Mouse (Mus musculus) ES-E14 (cell line): ENCODE measurements around the gene Surf6. TPM values are rescaled to one million over a fixed set of nuclear protein-coding genes. Genes with fewer than 3 reads are reported as not detected.
A peak's percentile ranks its signal among the peaks of the same experiment; 100 is the strongest.

Experiments used
- DNase-seq: peaks from one replicate; pipeline ENCODE4 v3.0.0-alpha.2; 2013; ENCODE audit warnings: low read depth, low spot score
- H3K27ac ChIP-seq: 2 replicates; pipeline ENCODE4 v1.5.1; 2012; ENCODE audit warnings: low read depth, mild to moderate bottlenecking, low read length, moderate library complexity, mixed read lengths; ENCODE audit not compliant: poor library complexity, insufficient read depth, severe bottlenecking
- H3K36me3 ChIP-seq: 2 replicates; pipeline ENCODE4 v1.6.1; 2012; ENCODE audit warnings: mild to moderate bottlenecking, low read length, moderate library complexity, mixed read lengths; ENCODE audit not compliant: control insufficient read depth, poor library complexity, insufficient read depth, severe bottlenecking
- H3K4me1 ChIP-seq, 2 experiments: fragments of 150-350 bp in 1 of 2; sonication (generic) in 1 of 2; 2 replicates each; pipeline ENCODE4 v1.6.1; 2012; ENCODE audit warnings: low read length in 2 of 2, mild to moderate bottlenecking in 1 of 2, mixed read lengths in 1 of 2; ENCODE audit not compliant: control insufficient read depth in 2 of 2, insufficient read depth in 2 of 2, poor library complexity in 1 of 2
- H3K4me3 ChIP-seq, 2 experiments: fragments of 150-350 bp in 1 of 2; sonication (generic) in 1 of 2; 2 replicates each; pipeline ENCODE4 v1.5.1; 2012; ENCODE audit warnings: low read length in 2 of 2, low read depth in 1 of 2, mild to moderate bottlenecking in 1 of 2, mixed read lengths in 1 of 2; ENCODE audit not compliant: insufficient read depth in 1 of 2, poor library complexity in 1 of 2, severe bottlenecking in 1 of 2
- H3K9ac ChIP-seq: 2 replicates; pipeline ENCODE4 v1.6.1; 2012; ENCODE audit warnings: low read depth, mild to moderate bottlenecking, low read length, mixed read lengths; ENCODE audit not compliant: poor library complexity, insufficient read depth, severe bottlenecking
- H3K9me3 ChIP-seq: fragments of 150-350 bp; sonication (generic); 2 replicates; pipeline ENCODE4 v1.6.1; 2012; ENCODE audit warnings: low read depth, mild to moderate bottlenecking, low read length; ENCODE audit not compliant: control insufficient read depth, insufficient read depth
- CHD2 ChIP-seq: IDR thresholded peaks from 2 replicates; pipeline ENCODE4 v1.6.1; 2014; ENCODE audit warnings: mild to moderate bottlenecking, low read depth, low read length, inconsistent platforms
- HCFC1 ChIP-seq: IDR thresholded peaks from 2 replicates; pipeline ENCODE4 v1.6.1; 2012; ENCODE audit warnings: low read length, inconsistent platforms, borderline replicate concordance; ENCODE audit not compliant: insufficient read depth
- MAFK ChIP-seq: IDR thresholded peaks from 2 replicates; pipeline ENCODE4 v1.6.1; 2014; ENCODE audit warnings: mild to moderate bottlenecking, low read depth, low read length, inconsistent platforms; ENCODE audit not compliant: insufficient read depth
- ZC3H11A ChIP-seq: IDR thresholded peaks from 2 replicates; pipeline ENCODE4 v1.6.1; 2012; ENCODE audit warnings: low read depth, mild to moderate bottlenecking, inconsistent platforms, low read length, borderline replicate concordance
- ZNF384 ChIP-seq: IDR thresholded peaks from 2 replicates; pipeline ENCODE4 v1.6.1; 2012; ENCODE audit warnings: low read depth, low read length, inconsistent platforms
- in situ Hi-C, 2 experiments: fragments of 600-800 bp; cut with MboI; formaldehyde crosslinking; loops; one replicate each; pipeline ENCODE4 v1.15.1; 2025; ENCODE audit warnings: low sequenced_read_pairs in 2 of 2, inconsistent platforms in 1 of 2; ENCODE audit not compliant: unreplicated experiment in 2 of 2
- total RNA-seq: library from RNA; depleted of rRNA; stranded (reverse); fragments of 300-350 nt; gene quantifications from 2 replicates; pipeline ENCODE4 v1.2.3, GENCODE M21; 2012; rRNA removed

The Surf6 gene
- 42.4 and 44.9 TPM in 2 replicates for total RNA-seq

DNA sequence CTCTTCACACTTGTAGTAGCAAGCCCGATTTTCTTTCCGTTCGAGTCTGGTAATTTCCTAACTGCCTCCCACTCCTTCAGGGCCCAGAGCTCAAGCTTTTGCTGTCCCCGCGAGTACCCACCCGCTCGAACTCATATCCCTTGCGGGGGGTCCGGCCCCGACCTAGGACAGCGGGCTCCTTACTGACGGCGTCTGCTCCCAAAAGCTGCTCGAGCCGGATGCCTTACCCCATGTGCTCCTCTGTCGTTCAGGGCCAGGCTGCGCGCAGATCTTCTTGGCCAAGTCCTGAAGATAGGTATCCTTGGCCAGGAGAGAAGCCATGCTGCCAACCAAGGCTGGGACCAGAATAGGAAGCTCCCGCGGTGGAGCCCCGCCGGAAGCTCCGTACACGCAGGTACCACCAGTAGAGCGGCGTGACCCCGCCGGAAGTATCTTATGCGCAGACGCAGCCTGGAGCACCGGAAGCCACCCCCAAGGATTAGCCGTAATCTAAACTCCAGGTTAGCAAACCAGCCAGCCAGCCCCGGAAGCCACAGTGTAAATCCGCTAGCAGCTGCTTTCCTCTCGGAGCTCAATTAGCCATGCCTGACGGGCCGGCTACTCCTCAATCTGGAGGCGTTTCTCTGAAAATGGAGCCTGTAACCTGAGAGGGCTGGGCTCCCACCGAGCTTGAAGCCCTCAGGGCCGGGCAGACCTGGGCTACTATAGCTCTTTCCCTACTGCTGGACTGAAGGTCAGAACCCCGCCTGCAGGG is at the start of gene Surf6:
Gene Surf6, minus strand, starts transcription at position 413 of the 754 bp plus-strand sequence.
- H3K9me3 ChIP-seq, result no peaks in the 10 kb centered on the region
- peak; percentile 94 for DNase-seq
- H3K4me3 ChIP-seq, result peak within 1 kb of the TSS; percentile 83 to 85
- peak within 1 kb of the TSS; percentile 92 for H3K9ac ChIP-seq
- in situ Hi-C loops, result loop anchor here in 1 of 2 experiments (25.0 kb wide), 1 partner anchor 465 kb away; the partner anchor contains the start of gene Sec16a
- H3K27ac ChIP-seq, result peak within 1 kb of the TSS; percentile 75
- peaks cover 0 to 8% of the 10 kb centered on the region in 2 experiments; a peak in 1 of 4 replicates for H3K4me1 ChIP-seq
- TF ChIP-seq MAFK (no peak), HCFC1 (peak; percentile 83), ZC3H11A (no peak), CHD2 (0 out of 2 replicates have a peak, but pooled peaks have one; percentile 33)
- peaks cover 47% of the 10 kb centered on the region for H3K36me3 ChIP-seq

DNA sequence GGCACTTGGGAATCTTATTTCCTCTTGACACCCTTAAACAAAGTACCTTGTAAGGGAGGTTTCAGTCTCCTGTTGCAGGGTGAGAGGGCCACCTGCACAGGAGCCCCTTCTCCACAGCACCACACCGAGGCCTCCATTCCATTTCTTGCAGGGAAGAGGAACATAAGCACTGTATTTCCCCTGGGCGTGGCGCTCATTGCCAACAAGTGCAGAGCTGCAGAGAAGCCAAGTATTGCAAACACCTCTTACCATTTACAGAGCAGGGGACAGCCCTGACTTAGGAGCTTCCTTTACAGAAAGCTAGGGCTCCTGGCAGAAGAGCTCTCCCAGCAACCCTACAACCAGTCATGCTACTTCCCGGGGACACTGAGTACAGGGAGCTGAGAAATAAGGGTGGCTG is 49.5 kb upstream of the Surf6 start:
- DNase-seq, result no peak
- H3K9ac ChIP-seq, result no peak overlapping the region
- peaks cover 33% of the 10 kb centered on the region for H3K36me3 ChIP-seq
- H3K4me3 ChIP-seq, result no peak overlapping the region
- TF ChIP-seq HCFC1 (no peak), ZC3H11A (no peak), CHD2 (no peak), MAFK (no peak), ZNF384 (no peak)
- H3K27ac ChIP-seq, result no peak overlapping the region
- H3K4me1 ChIP-seq, result peaks cover 3 to 9% of the 10 kb centered on the region in 2 experiments; a peak in 2 of 4 replicates
- in situ Hi-C loops, result no loop called here
- H3K9me3 ChIP-seq, result no peaks in the 10 kb centered on the region

DNA sequence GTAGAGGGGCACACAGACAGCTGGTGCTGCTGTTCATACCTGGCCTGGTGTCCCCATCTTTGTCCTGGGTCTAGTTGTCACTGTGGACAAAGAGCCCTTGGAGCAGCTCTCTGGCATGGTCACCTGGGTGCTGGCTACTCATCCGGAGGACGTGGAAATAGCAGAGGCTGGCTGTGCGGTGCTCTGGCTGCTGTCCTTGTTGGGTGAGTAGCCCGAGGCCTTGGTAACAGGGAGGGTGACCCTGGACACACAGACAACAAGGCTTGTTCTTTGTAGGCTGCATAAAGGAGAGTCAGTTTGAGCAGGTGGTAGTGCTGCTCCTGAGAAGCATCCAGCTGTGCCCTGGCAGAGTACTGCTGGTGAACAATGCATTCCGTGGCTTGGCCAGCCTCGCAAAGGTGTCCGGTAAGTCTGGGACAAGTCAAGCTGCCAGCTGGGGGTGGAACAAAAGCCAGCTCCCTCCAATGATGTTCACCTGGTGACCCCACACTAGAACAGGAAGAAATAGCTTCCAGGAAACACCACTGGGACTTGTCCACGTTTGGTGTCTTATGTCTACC is 48.7 kb upstream of the Surf6 start:
- H3K4me3 ChIP-seq, result no peak overlapping the region
- in situ Hi-C loops, result no loop called here
- no peak for DNase-seq
- H3K9ac ChIP-seq, result no peak overlapping the region
- TF ChIP-seq CHD2 (no peak), ZC3H11A (no peak), ZNF384 (no peak), HCFC1 (no peak), MAFK (no peak)
- peaks cover 3 to 9% of the 10 kb centered on the region in 2 experiments; a peak in 2 of 4 replicates for H3K4me1 ChIP-seq
- no peak overlapping the region for H3K27ac ChIP-seq
- H3K36me3 ChIP-seq, result peaks cover 28% of the 10 kb centered on the region
- H3K9me3 ChIP-seq, result no peaks in the 10 kb centered on the region

DNA sequence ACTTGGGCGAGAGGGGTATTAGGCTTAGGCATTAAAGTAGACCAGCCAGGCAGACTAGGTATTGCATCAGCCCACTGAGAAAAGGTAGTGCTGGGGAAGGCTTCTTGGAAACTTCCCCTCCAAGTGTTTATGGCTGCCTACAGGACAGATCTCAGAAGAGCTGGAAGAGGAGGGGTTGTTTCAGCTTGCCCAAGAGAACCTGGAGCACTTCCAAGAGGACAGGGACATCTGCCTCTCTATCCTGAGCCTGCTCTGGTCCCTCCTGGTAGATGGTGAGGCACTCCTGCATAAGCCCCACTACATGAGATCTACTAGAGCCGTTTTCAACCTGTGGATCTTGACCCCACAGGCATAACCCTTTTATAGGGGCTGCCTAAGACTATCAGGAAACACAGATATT is 47.7 kb upstream of the Surf6 start:
- H3K27ac ChIP-seq, result no peak overlapping the region
- no peak overlapping the region for H3K4me3 ChIP-seq
- H3K9ac ChIP-seq, result no peak overlapping the region
- no peak for DNase-seq
- H3K4me1 ChIP-seq, result peaks cover 3 to 9% of the 10 kb centered on the region in 2 experiments; a peak in 2 of 4 replicates
- no peak for TF ChIP-seq CHD2
- TF ChIP-seq MAFK, result no peak
- TF ChIP-seq ZNF384, result no peak
- TF ChIP-seq ZC3H11A, result no peak
- TF ChIP-seq HCFC1, result no peak
- H3K9me3 ChIP-seq, result no peaks in the 10 kb centered on the region
- peaks cover 24% of the 10 kb centered on the region for H3K36me3 ChIP-seq
- in situ Hi-C loops, result no loop called here
